Mouse (Mus musculus) adrenal gland, postnatal 4 days (tissue): ENCODE measurements at regions not wholly inside any gene's neighbourhood (a gene's known extent, or its start where the extent isn't known, plus 50 kb on each side); places are given as distances from the start of the nearest gene placed in this dataset.

ENCODE experiments used
- DNase-seq, 2 experiments: peaks; one replicate each; pipeline ENCODE4 v3.0.0; 2021 to 2022; ENCODE audit warnings: low spot score in 2 of 2, mixed read lengths in 2 of 2

DNA sequence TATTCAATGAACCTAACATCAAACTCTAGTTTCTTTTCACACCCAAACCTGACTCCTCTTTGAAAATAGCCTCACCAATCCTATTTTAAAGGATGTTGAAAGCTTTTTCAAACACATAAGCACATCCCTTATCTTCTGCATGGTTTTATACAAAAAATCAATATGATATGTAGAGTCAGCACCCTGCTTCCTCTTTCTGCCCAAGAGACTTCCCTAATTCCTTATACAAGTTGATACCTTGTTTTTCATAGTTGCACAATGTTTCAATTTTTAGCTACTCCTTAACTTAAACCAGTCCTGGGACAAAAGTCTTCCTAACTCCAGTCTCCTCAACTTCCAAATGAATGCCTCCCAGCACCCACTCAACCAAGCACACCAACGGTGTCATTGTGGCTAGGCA, 266.1 kb upstream of the Dynlrb2 start:
- DNase-seq: no peak

DNA sequence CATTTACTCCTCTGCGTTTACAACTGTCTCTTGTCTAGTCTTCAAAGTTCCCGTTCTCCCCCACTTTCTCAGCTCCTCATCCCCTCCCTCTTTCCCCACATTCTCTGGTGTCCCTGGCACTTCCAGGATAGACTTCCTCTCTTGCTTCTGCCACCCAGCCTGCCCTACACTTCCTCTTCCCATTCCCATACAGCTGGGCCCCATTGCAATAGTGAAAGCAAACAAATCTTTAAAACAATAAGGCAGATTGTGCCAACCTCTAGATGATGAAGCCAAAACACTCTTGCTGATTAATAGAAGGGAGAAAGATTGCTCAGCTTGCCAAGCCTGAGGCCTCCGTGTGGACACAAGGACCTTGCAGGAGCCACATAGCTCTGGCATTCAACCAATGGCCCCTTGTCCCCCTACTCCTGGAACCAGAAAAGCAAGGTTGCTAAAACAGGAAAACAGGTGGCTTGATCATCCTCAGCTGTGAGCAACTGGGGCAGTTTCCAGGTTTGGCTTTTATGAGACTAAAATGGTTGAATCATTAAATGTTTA, 267.1 kb upstream of the Dynlrb2 start:
- DNase-seq: no peak

DNA sequence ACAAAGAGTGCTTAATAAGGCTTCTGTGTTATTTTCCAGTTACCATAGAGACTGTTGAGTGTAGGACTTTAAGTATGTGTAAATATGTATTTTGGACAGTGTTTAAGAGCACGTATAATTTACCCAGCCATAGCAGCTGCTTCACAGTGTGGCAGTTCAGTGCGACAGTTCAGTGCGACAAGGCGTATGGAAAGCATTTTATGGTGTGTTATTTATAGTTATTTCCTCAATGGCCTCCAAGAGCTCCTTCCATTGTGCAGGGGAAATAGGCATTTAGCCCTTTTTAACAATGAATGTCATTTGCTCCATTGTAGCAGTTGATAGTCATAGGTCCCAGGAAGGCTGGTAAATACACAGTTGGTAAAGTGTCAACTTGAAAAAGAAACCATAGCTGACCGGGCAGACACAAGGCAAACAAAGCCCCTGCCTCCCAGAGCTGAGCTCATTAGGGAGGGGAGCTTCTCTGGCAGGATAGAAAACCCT, 275.1 kb upstream of the Dynlrb2 start:
- no peak for DNase-seq

DNA sequence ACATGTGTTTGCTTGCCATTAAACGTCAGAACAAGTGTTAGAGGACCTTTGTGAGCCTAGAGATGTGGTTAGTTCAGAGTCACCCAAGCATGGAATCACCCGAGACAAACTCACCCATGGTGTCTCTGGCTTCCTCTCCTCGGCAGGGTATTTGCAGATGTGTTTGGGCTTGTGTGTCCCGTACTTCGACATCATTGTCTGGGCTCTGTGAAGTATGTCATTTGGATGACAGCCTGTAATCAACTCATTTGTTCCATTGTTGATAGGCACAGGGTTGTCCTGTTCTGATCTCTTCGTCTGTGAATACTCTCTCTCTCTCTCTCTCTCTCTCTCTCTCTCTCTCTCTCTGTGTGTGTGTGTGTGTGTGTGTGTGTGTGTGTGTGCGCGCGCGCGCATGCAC, 277.8 kb upstream of the Dynlrb2 start:
- no peak for DNase-seq

DNA sequence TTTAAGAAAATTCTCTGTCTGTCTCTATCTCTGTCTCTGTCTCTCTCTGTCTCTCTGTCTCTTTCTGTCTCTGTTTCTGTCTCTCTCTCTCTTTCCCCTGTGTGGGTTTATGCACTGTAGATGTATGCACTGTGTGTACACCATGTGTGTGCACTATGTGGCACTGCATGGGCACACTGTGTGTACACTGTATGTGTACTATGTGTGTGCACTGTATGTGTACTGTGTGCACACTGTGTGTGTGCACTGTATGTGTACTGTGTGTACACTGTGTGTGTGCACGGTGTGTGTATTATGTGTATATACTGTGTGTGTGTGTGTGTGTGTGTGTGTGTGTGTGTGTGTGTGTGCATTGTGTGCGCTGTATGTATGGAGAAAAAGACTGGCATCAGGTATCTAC, 281.5 kb upstream of the Dynlrb2 start:
- DNase-seq: no peak

DNA sequence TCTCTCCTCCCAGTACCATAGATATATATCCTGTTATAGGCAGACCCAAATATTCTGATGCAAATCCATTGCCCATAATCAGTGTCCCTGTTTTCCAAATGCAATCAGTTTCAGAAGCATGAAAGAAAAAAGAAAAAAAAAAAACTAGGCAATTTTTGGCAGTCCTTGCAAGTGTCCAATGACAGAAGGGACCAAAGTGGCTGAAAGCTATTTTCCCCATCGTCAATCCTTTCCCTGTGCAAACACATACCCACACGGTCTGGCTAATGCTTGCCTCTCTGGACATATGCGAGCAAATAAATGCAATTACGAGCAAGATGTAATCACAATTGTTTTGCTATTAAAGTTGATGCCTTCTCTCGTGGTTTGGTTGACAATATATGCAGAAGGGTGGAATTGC, 288.9 kb upstream of the Dynlrb2 start:
- DNase-seq: no peak

DNA sequence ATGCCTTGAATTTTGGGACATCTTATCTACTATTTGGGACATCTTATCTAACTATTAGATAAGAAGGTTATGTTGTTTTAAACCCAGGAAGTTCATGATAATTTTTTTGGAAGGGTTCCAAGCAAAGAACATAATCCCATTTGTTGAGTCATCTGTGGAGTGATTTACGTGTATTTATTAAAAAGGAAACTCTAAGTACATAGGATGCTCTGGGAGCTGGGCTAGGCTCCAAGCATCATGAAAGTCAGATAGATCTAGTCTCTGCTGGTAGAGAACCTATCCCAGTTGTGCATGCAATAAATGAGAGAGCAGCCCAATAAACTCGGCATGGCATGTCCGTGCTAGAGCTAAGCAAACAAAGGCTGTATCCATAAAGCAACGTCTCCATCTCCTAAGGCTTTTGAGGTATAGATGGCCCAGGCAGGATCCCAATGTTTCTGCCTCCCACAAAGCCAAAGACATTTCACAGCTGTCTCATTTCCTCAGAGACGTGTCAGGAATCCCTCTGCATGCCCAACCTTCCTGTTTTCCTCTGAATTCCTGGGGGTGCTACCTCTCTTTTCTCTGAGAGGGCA, 289.4 kb upstream of the Dynlrb2 start:
- no peak for DNase-seq

DNA sequence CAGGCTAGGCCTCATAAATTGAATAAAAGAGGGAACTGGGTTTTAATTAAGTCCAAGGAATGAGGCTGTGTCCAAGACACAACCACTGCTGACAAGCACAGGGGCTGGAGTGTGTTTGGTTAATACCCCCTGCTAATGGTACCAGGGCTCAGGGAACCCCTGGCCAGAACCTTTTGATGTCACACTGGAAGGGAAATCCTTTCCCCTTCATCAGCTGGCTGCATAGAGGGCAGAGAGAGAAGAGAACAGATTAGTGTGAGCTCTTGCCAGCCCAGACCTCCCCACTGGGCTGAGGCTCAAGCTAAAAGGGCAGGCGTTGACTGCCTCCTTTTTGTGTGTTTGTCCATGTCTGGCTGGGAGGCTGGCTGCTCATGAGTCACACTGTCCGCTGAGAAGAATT, 301.1 kb upstream of the Dynlrb2 start:
- DNase-seq: no peak

DNA sequence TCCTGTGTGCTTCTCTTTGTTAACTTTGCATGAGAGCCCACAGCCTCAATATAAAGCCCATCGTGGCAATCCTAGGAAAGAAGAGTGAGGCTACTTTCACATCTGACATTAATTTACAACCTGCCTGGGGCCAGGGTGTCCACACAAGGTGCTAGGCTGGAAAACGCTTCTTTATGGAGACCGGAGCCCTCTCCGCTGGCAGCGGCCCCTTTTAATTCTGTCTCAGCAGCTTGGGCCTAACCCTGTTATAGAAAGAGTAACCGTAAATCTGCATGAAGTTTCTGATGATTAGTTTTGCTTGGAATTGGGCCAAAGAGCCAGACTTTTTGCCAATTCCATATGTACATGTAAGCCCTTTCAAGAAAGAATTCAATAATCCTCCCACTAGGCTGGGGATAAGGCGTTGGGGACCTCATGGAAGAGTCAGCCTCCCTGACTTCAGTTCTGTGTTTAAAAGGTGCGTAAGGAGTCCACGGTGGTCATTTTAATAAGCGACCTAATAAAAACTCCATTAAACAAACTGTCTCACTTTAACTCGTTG, 304.2 kb upstream of the Dynlrb2 start:
- no peak for DNase-seq

DNA sequence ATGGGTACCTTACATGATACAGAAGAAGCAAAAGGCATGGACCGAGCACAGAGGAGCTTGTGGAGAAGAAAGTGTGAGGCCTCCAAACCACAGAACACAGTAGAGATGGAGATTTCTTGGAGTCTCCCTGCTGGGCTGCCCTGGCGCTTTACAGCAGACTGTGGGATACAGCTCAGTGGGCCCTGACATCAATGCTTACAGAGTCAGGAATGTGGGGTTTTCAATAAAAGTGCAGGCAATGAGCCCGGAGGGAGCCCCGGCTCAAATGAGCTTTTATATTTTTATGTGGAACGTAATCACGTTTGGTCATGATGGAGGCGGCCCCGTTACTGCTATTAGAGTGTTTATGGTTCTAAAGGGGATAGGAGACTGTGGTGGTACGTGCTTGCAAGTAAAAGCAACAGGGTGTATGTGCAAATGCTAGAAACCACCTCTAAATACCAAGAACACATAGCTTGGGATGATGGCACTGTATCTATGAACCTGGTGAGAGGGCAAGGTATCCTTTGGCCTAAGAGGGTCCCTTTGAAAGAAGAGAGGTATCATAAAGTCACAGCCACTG, 308.1 kb upstream of the Dynlrb2 start:
- DNase-seq: no peak

DNA sequence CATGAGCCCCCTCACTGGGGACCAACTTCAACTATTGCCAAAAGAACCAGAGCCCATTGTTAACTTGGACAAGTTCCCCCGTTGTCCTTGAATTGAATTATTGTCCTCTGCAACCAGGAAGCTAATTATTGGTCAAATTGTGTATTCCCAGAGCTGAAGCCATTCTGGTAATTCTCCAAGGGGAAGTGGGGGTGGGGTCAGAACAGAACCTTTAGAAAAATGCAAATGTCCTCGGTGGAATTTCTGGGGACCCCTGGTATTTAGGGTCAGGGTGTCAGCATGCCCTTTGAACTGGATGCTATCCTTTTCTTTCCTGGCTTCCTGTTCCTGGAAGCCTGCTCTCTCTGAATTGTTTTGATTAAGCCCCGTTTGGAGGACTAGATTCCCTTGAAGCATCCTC, 312.7 kb upstream of the Dynlrb2 start:
- no peak for DNase-seq

DNA sequence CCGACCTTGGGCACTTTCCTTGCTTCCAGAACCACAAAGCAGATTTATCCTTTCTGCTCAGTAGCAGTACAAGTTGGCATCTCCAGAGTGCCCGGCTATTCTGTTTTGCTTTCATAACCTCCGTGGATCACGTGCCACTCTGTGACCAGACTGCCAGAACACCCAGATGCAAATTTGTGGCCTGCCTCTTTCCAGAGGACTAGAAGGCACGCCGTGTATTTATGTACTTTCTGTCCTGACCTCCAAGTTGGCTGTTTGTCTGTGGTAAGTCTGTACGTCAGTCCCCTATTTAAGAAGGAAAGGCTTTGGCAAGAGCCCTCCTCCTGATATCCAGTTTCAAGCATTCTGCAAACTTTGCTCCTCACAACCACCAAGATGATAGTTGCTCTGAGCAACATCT, 319.6 kb upstream of the Dynlrb2 start:
- DNase-seq: no peak

DNA sequence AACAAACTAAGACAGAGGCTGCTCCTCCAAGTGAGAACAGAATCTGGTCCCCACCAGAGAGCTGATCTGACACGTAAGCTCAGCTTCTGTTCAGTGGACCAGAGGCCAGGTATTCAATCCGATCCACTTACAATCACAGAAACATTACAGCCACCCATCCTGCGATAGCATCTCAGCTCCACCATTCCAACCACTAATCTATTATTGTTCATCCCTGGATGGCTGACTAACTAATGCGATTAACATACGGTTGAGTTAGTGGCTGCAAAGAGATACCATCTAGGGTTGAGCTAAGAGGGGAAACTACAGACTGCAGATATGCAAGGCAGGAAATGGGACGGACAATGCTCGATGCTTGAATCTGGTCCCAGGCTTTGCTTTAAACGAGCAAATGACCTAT, 320.5 kb upstream of the Dynlrb2 start:
- no peak for DNase-seq

DNA sequence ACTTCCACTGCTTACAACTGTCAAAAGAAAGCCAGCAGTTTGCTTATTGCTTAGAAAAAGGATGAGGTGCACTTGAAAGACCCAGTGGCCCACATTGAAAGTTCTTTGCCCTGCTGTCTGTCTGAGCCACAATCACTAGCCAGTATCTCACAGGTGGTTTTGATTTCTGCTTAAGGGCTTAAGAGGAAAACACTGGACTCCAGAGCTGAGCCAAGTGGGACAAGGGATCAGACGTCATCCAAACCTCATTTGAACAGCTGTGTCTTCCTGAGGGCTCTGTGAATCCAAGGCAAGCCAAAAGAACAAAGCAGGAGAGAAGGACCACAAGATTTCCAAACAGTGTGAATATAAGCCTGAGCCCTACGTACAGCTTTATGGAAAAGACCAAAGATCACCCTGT, 326.8 kb upstream of the Dynlrb2 start:
- DNase-seq: no peak

DNA sequence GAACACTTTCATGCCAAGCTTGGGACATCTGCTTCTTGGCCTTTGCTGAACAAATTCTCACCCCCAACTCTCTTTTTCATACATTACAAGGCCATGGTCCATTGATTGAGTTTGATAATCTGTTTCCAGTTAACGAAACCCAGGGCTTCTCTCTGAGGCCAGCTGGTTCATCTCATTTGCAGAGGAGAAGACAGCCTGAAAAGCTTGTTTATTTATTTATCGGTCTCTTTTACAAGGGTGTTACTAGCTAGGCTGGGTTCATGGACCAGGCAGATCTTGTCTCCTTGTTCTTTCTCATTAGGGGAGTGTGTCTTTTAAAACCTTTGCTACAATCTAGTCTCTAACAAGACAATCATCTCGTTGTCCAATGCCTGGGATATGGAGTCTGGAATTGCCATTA, 329.9 kb upstream of the Dynlrb2 start:
- no peak for DNase-seq

DNA sequence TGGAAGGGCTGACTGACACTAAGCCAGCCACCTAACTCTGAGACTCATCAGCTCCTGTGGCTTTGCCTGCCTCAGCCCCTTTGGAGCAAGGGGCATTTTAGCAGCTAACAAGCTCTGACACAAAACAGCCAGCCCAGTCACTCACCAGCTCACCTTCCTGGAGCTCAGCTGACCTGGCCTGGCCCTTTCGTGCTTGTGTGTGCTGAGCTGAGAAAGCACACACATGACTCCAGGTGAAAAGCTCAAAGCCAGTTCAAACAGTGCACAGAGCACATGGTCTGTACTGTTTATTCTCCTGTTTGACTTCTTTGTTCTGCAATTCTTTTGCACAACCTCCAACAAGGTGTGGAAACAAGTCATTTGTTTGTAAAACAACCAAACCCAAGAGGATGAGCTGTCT, 330.8 kb upstream of the Dynlrb2 start:
- no peak for DNase-seq

DNA sequence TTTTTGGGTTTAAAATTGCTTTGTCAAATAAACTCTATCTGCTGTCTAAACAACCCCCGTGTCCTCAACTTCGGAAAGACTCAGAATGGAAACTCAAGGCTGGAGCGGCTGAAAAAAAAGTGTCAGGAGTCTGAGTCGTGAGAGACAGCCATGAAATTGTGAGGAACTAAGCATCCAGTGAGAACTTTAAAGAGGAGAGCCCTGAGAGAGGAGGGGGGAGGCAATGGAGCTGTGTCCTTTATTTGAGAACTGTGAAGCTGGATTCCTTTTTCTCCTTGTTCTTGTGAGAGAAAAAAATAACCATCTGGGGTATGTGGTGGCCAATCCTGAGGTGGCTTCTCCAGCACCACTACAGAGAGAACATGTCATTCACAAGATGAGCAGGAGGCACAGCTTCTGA, 336.9 kb upstream of the Dynlrb2 start:
- no peak for DNase-seq

DNA sequence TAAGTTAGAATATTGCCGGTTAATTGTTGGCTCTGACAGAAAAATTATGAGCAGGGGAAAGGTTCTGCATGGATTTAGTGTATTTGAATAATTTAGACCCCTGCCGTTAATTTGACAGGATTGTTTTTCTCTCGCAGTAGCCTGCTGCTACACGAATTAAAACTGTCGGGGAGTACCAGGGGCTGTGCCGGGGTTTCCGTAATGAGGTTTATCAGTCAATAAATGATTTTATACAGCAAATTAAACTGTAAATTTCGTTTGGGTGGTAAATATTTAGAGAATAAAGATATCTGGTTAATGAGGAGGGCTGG, 339.8 kb upstream of the Dynlrb2 start:
- DNase-seq: no peak

DNA sequence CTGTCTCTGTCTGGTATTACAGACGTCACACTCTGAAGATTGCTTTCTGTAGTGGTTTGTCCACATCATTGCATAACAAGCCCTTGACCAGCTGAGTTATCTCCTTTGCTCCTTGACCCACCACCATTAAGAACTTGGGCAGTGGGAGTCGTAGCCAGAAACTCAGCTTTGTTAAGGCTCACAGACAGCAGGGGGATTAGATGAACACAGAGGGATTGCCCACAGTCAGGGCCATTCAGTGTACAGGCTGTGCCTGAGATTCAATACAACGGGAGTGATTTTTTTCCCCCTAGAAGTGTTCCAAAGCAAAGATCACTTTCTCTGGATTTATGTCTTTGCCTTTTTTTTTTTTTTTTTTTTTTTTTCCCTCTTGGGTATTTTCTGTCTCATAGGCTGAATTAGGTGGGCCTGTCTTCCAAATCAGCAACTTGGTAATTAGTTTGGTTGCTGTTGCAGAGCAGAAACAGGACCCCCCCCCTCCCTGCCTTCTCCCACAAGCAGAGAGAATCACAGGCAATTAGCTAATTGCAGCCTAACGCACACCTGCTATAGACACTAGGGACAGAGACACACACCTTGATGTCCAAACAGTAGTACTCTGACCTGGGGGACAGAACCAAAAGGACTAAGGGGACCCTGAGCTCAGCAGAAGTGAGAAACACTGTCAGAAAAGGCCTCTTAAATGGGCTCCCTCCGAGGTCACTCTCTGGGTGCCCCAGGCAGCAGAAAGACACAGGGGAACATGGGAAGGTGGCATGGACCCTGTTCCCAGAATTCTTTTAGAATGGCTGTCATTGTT, 340.4 kb upstream of the Dynlrb2 start:
- DNase-seq: no peak

DNA sequence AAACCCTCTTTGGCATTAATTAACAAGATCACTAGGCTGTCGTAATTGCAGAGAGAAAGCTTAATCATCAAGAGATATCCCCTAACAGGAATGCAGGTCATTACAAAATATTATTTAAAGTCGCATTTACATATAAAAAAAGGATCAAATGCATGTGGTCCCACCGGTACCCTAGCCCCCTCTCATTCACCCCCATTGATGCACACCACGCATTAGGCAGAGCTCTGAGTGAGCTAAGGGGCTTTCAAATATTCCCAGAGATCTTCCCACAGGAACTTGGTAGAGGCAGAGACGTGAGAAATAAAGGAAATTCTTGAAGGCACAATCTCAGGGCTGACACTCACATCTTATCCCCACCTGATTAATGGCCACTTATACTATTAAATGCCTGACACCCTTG, 343.8 kb upstream of the Dynlrb2 start:
- no peak for DNase-seq

DNA sequence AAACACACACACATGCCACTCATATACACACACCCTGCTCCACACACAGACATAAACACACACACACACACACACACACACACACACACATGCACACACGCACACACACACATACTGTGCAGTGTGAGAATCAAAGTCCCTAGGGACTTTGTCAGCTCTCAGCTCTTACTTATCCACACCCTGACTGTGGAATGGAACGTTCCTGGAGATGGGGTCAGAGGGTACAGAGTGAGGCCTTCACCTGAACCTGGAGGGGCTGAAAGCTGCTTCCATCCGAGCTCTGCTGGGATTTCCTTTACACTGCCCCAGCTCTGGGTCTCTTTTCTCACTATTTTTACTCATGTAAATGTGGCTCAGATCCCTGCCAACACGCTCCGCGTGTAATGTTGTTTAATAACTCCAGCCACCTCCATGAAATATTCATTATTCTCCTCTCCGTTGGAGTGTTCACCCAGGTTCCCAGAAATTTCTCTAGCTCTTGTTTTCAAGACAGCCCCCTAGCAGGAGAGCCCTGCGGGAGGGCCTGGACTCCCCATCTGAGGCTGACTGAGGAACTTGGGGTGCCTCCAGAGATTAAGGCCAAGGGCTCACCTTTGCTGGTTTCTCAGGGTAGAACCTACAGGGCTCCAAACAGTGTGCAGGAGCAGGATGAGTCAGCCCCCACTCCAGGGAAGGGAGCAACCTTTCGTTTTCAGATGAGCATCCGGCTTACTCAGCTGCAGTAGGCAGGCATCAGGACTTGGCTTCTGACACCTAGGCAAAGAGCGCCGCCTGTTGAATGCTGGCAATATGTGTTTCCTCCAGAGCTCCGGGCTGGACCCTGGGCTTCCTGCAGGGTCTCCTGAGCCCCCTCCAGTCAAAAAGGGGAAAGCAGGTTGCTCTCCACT, 360.8 kb upstream of the Dynlrb2 start:
- peak in 1 of 2 experiments; percentile 37 for DNase-seq
